In the genomic region with DNA sequence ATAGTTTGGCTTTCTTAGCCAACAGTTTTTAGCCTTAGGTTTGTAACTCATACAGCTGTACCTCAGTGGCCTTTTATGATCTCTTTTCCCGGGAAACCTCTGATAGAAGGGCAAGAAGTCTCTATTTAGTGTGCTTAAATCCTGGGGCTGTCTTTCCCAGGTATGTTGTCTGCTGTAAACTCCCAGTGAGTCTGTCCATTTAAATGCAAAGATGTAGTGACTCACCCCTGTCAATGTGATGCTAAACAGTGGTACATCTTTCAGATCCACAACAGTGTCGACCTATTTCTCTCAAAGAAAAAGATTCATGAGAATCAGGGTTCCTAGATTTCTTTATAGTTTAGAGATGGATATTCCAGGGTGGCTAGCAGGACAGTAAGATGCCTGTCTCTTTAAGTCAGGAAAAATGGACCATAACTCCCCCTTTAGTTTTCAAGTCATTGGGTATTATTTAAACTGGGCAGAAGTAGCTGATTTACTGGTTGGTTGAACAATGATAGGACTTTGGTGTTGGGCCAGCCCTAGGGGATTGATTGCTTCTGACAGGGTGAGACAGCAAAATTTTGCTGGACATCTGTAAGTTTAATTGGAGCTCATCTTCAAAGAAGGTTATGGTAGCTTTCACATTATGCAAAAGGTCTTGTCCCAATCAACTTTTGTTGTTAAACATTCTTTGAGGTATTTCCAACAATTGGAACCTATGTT, we compare ENCODE assay signal across 33 mouse cellular contexts. TPM values are rescaled to one million over a fixed set of nuclear protein-coding genes. Genes with fewer than 3 reads are reported as not detected.
DNase-seq lines count a peak whose midpoint lies in the region; ATAC-seq and TF ChIP-seq lines count a peak whose summit lies in the region.
"Had no signal": no experiment of that assay in that cellular context is flagged by ENCODE, and none has a peak within 500 bp of the region (broad histone marks: within the 10 kb centered on the region; RNA-seq: fewer than 3 reads in every experiment).

No protein-coding gene starts in this region.

- in situ Hi-C loops in ES-E14 (cut with MboI; ENCODE audit: low sequenced_read_pairs in 2 of 2, unreplicated experiment in 2 of 2): loop anchor here in 1 of 2 experiments (25.0 kb wide), 1 partner anchor 307 kb away; the partner anchor contains the start of gene Akr1e1

- DNase-seq in ES-E14 (ENCODE audit: low read depth, low spot score): peak; percentile 30
- peak; percentile 9 for DNase-seq in kidney, adult 18-20 months
- DNase-seq in retina, embryonic 14.5 days (ENCODE audit: low spot score): peak; percentile 61
- no peak for DNase-seq in MN1 (ENCODE audit: low spot score)
- DNase-seq in spleen, postnatal 14 days (ENCODE audit: low spot score in 2 of 2): no peak
- DNase-seq: adrenal gland, adult 8-10 months; cerebellum, adult 9-10 months; cerebellum, postnatal 36 days; gastrocnemius, adult 2 months; heart, adult 2 months; heart, postnatal 4 days; lung, embryonic 14.5 days; lung, postnatal 14 days; midbrain, embryonic 14.5 days; right cerebral cortex, postnatal 25 days; thymus, postnatal 25 days had no signal

- H3K4me1 ChIP-seq in ES-E14 (ENCODE audit: control insufficient read depth in 2 of 2, insufficient read depth in 2 of 2, low read length in 2 of 2, poor library complexity in 1 of 2): no peaks in the 10 kb centered on the region
- H3K4me1 ChIP-seq in kidney, embryonic 16.5 days (ENCODE audit: insufficient read depth, low read length): no peaks in the 10 kb centered on the region
- H3K4me1 ChIP-seq: embryonic facial prominence, embryonic 12.5 days; forebrain, embryonic 10.5 days; forebrain, embryonic 15.5 days; heart, embryonic 12.5 days; hindbrain, embryonic 13.5 days; limb, embryonic 12.5 days; liver, embryonic 15.5 days had no signal

- 49% methylated on average over 2 of the region's 2 CpGs for WGBS in kidney, embryonic 16.5 days

- H3K27ac ChIP-seq in ES-E14 (ENCODE audit: insufficient read depth, low read depth, low read length, poor library complexity, severe bottlenecking): no peak overlapping the region
- peak overlapping the region; percentile 36; the same call in 1 of the 2 replicates for H3K27ac ChIP-seq in kidney, embryonic 16.5 days (ENCODE audit: low read length)
- H3K27ac ChIP-seq: embryonic facial prominence, embryonic 12.5 days; forebrain, embryonic 10.5 days; forebrain, embryonic 15.5 days; gastrocnemius, adult 2 months; heart, adult 2 months; hindbrain, embryonic 13.5 days; limb, embryonic 12.5 days; liver, embryonic 15.5 days had no signal

- no peaks in the 10 kb centered on the region for H3K36me3 ChIP-seq in ES-E14 (ENCODE audit: control insufficient read depth, insufficient read depth, low read length, poor library complexity, severe bottlenecking)
- H3K36me3 ChIP-seq in kidney, embryonic 16.5 days (ENCODE audit: insufficient read depth, low read length): no peaks in the 10 kb centered on the region
- H3K36me3 ChIP-seq: embryonic facial prominence, embryonic 12.5 days; forebrain, embryonic 10.5 days; forebrain, embryonic 15.5 days; G1E; heart, embryonic 12.5 days; hindbrain, embryonic 13.5 days; limb, embryonic 12.5 days; liver, embryonic 15.5 days had no signal

- H3K27me3 ChIP-seq in kidney, embryonic 16.5 days (ENCODE audit: insufficient read depth, low read length): no peaks in the 10 kb centered on the region
- H3K27me3 ChIP-seq: embryonic facial prominence, embryonic 12.5 days; forebrain, embryonic 15.5 days; heart, embryonic 12.5 days; hindbrain, embryonic 13.5 days; limb, embryonic 12.5 days; liver, embryonic 15.5 days had no signal

- H3K9ac ChIP-seq in ES-E14 (ENCODE audit: insufficient read depth, low read depth, low read length, poor library complexity, severe bottlenecking): no peak overlapping the region
- H3K9ac ChIP-seq in kidney, embryonic 16.5 days (replicated peaks; ENCODE audit: low read length): no peak overlapping the region
- H3K9ac ChIP-seq: embryonic facial prominence, embryonic 12.5 days; forebrain, embryonic 15.5 days; heart, embryonic 12.5 days; hindbrain, embryonic 13.5 days; limb, embryonic 12.5 days; liver, embryonic 15.5 days; lung, embryonic 14.5 days had no signal

- ATAC-seq in kidney, embryonic 16.5 days (ENCODE audit: low FRiP score, low TSS enrichment): peak; percentile 84
- ATAC-seq in cerebellum, adult (ENCODE audit: insufficient number of reproducible peaks, low FRiP score, low TSS enrichment): no peak
- ATAC-seq: activated CD4-positive, CD25-positive, alpha-beta regulatory T cell, adult 4 months; CD4-positive, CD25-positive, alpha-beta regulatory T cell, adult 4 months; forebrain, embryonic 15.5 days; intestine, postnatal 0 days had no signal

- no peak overlapping the region for H3K4me3 ChIP-seq in ES-E14 (ENCODE audit: insufficient read depth in 1 of 2, low read depth in 1 of 2, low read length in 2 of 2, poor library complexity in 1 of 2, severe bottlenecking in 1 of 2)
- H3K4me3 ChIP-seq in kidney, embryonic 16.5 days (ENCODE audit: low read length): no peak overlapping the region
- H3K4me3 ChIP-seq: embryonic facial prominence, embryonic 12.5 days; forebrain, embryonic 10.5 days; forebrain, embryonic 15.5 days; gastrocnemius, adult 2 months; heart, adult 2 months; heart, embryonic 12.5 days; hindbrain, embryonic 13.5 days; limb, embryonic 12.5 days; liver, embryonic 15.5 days had no signal

- H3K9me3 ChIP-seq in ES-E14 (ENCODE audit: control insufficient read depth, insufficient read depth, low read depth, low read length): 0 out of 2 replicates have a peak, but pooled peaks cover 2% of the 10 kb centered on the region
- H3K9me3 ChIP-seq in kidney, embryonic 16.5 days (ENCODE audit: low read length): no peaks in the 10 kb centered on the region
- H3K9me3 ChIP-seq: embryonic facial prominence, embryonic 12.5 days; forebrain, embryonic 10.5 days; forebrain, embryonic 15.5 days; G1E; hindbrain, embryonic 13.5 days; limb, embryonic 12.5 days; liver, embryonic 15.5 days had no signal

- H3K4me2 ChIP-seq in kidney, embryonic 16.5 days (replicated peaks; ENCODE audit: low read depth, low read length): no peak overlapping the region
- H3K4me2 ChIP-seq: embryonic facial prominence, embryonic 12.5 days; forebrain, embryonic 15.5 days; heart, embryonic 12.5 days; hindbrain, embryonic 13.5 days; limb, embryonic 12.5 days; liver, embryonic 15.5 days; lung, embryonic 14.5 days had no signal

TF ChIP-seq in ES-E14, 5 proteins besides CTCF, POLR2A, EP300 and RAD21:
- no peak for TF ChIP-seq ZNF384 (IDR thresholded peaks at IDR 0.05; ENCODE audit: low read depth, low read length)
- no peak for TF ChIP-seq MAFK (IDR thresholded peaks at IDR 0.05; ENCODE audit: insufficient read depth, low read depth, low read length)
- no peak for TF ChIP-seq HCFC1 (IDR thresholded peaks at IDR 0.05; ENCODE audit: borderline replicate concordance, insufficient read depth, low read length)
- TF ChIP-seq CHD2 (IDR thresholded peaks at IDR 0.05; ENCODE audit: low read depth, low read length): no peak
- TF ChIP-seq ZC3H11A (IDR thresholded peaks at IDR 0.05; ENCODE audit: borderline replicate concordance, low read depth, low read length): no peak

RNA-seq across cellular contexts. Expression of gene Akr1c12, which starts 25.8 kb away (rescaled TPM):
- total RNA-seq in ES-E14 (2012; rRNA removed): 0.76 TPM in 1 of 2 replicates, not detected in the other
- polyA plus RNA-seq in kidney, embryonic 16.5 days (2015; fragmentation: Nextera tagmentation; extraction: Ambion mirVana): 3.2 and 3.5 TPM in 2 replicates
- total RNA-seq: gastrocnemius, adult 2 months; gastrocnemius, postnatal 4 days; heart, adult 2 months; heart, postnatal 4 days; layer of hippocampus, adult 18-20 months; left cerebral cortex, postnatal 10 days; monocyte, adult 5-6 weeks had no signal
- polyA plus RNA-seq: limb, embryonic 12.5 days; midbrain, embryonic 14.5 days had no signal

Comparison
In these comparisons a context has a peak if more than half of its experiments do, and no peak if none do; other contexts are left out.
1. DNase-seq: peak in ES-E14 (single experiment), kidney, adult 18-20 months (single experiment) and retina, embryonic 14.5 days (single experiment); none in MN1 (single experiment) and spleen, postnatal 14 days (0 of 2).